Mouse (Mus musculus) stomach, postnatal 0 days (tissue): ENCODE data around the gene Wipi1. TPM values are rescaled to one million over a fixed set of nuclear protein-coding genes. Genes with fewer than 3 reads are reported as not detected.

Experiments used
- ATAC-seq: fragments of 200-750 bp; cut with Nextera tagmentation; 2 replicates; pipeline ENCODE4 v1.8.0; 2017; ENCODE audit not compliant: low FRiP score, low TSS enrichment
- DNase-seq: peaks from one replicate; pipeline ENCODE4 v3.0.0-alpha.2; 2016; ENCODE audit warnings: low spot score
- H3K27ac ChIP-seq: fragments of 300-500 bp; sonication (generic); replicated peaks from 2 replicates; pipeline ENCODE4 v1.5.1; 2014; ENCODE audit warnings: mild to moderate bottlenecking, control low read depth
- H3K27me3 ChIP-seq: fragments of 300-500 bp; sonication (generic); 2 replicates; pipeline ENCODE4 v1.6.1; 2014; ENCODE audit warnings: low read length; ENCODE audit not compliant: control insufficient read depth, insufficient read depth
- H3K36me3 ChIP-seq: fragments of 300-500 bp; sonication (generic); 2 replicates; pipeline ENCODE4 v1.6.1; 2014; ENCODE audit warnings: low read length, mixed read lengths; ENCODE audit not compliant: control insufficient read depth, insufficient read depth
- H3K4me1 ChIP-seq: fragments of 300-500 bp; sonication (generic); replicated peaks from 2 replicates; pipeline ENCODE4 v1.6.1; 2014; ENCODE audit warnings: antibody characterized with exemption; ENCODE audit not compliant: control insufficient read depth, insufficient read depth
- H3K4me2 ChIP-seq: fragments of 300-500 bp; sonication (generic); replicated peaks from 2 replicates; pipeline ENCODE4 v1.6.1; 2014; ENCODE audit warnings: low read depth, mild to moderate bottlenecking, control low read depth, moderate library complexity
- H3K4me3 ChIP-seq: fragments of 300-500 bp; sonication (generic); 2 replicates; pipeline ENCODE4 v1.5.1; 2014; ENCODE audit warnings: low read depth, low read length, control low read depth
- H3K9ac ChIP-seq: fragments of 300-500 bp; sonication (generic); 2 replicates; pipeline ENCODE4 v1.6.1; 2014; ENCODE audit warnings: mild to moderate bottlenecking, low read length, control low read depth, mixed read lengths
- H3K9me3 ChIP-seq: fragments of 300-500 bp; sonication (generic); 2 replicates; pipeline ENCODE4 v1.6.1; 2016; ENCODE audit warnings: low read length; ENCODE audit not compliant: control insufficient read depth
- CTCF ChIP-seq: IDR thresholded peaks from 2 replicates; pipeline ENCODE4 v1.5.1; 2016; ENCODE audit warnings: antibody characterized with exemption, low read depth, mild to moderate bottlenecking, moderate library complexity
- EP300 ChIP-seq: optimal IDR thresholded peaks from 2 replicates; pipeline ENCODE3; 2016; ENCODE audit warnings: antibody characterized with exemption
- WGBS: fragments of 180-500 bp; shearing (Covaris S2); extraction: QIAGEN DNeasy Blood & Tissue Kit; methylation state at CpG from one replicate; pipeline ENCODE4 v1.1.7; 2014; 5-methylcytosine and 5-hydroxymethylcytosine counted together
- polyA plus RNA-seq: library from polyadenylated mRNA; unstranded; fragments of >200 nt; fragmentation: Nextera tagmentation; extraction: Ambion mirVana; gene quantifications from 2 replicates; pipeline ENCODE4 v1.2.1, GENCODE M21; 2015

Wipi1 gene
- polyA plus RNA-seq, 1 experiment from 2014 or later, result 40.5 TPM

- WGBS, result 90% methylated on average over 11 of the region's 11 CpGs
- TF ChIP-seq CTCF, result no peak
- no peak for TF ChIP-seq EP300
These were observed 39.7 kb downstream of the Wipi1 start for GRCm38 (mm10) chr11:109572051-109572450.

GRCm38 (mm10) chr11:109569809-109570208 is 42.0 kb downstream of the Wipi1 start:
- 67% methylated on average over 7 of the region's 7 CpGs for WGBS
- Histone ChIP-seq H3K27ac (no peak overlapping the region), H3K4me3 (no peak overlapping the region), H3K4me2 (no peak overlapping the region), H3K9ac (no peak overlapping the region), H3K36me3 (no peaks in the 10 kb centered on the region), H3K4me1 (no peaks in the 10 kb centered on the region), H3K27me3 (no peaks in the 10 kb centered on the region), H3K9me3 (no peaks in the 10 kb centered on the region)
- DNase-seq (no peak), ATAC-seq (no peak)
- no peak for TF ChIP-seq CTCF
- no peak for TF ChIP-seq EP300

More at GRCm38 (mm10) chr11:109572051-109572450, 39.7 kb downstream of the Wipi1 start:
- Histone ChIP-seq H3K9ac (no peak overlapping the region), H3K4me2 (no peak overlapping the region), H3K36me3 (peaks cover 4% of the 10 kb centered on the region; the same call in 1 of the 2 replicates), H3K9me3 (no peaks in the 10 kb centered on the region), H3K4me1 (no peaks in the 10 kb centered on the region), H3K27me3 (no peaks in the 10 kb centered on the region), H3K4me3 (no peak overlapping the region), H3K27ac (no peak overlapping the region)
- DNase-seq (no peak), ATAC-seq (no peak)

GRCm38 (mm10) chr11:109569007-109569618 is 42.7 kb downstream of the Wipi1 start:
- WGBS, result 66% methylated on average over 12 of the region's 12 CpGs
- TF ChIP-seq EP300, result no peak
- no peak for TF ChIP-seq CTCF
- Histone ChIP-seq H3K9ac (no peak overlapping the region), H3K9me3 (no peaks in the 10 kb centered on the region), H3K36me3 (no peaks in the 10 kb centered on the region), H3K4me1 (no peaks in the 10 kb centered on the region), H3K27ac (no peak overlapping the region), H3K4me3 (no peak overlapping the region), H3K27me3 (no peaks in the 10 kb centered on the region), H3K4me2 (no peak overlapping the region)
- DNase-seq (no peak), ATAC-seq (no peak)

- Histone ChIP-seq H3K4me2 (no peak overlapping the region), H3K27ac (no peak overlapping the region), H3K36me3 (no peaks in the 10 kb centered on the region), H3K4me3 (no peak overlapping the region), H3K9ac (no peak overlapping the region), H3K9me3 (no peaks in the 10 kb centered on the region), H3K27me3 (no peaks in the 10 kb centered on the region), H3K4me1 (no peaks in the 10 kb centered on the region)
- WGBS, result 80% methylated on average over 15 of the region's 15 CpGs
- no peak for TF ChIP-seq CTCF
- TF ChIP-seq EP300, result no peak
- no peak for ATAC-seq
- no peak for DNase-seq
These were observed 47.1 kb downstream of the Wipi1 start for GRCm38 (mm10) chr11:109564466-109565214.

GRCm38 (mm10) chr11:109563708-109564107 is 48.1 kb downstream of the Wipi1 start:
- no peak overlapping the region for H3K4me2 ChIP-seq
- no peak overlapping the region for H3K9ac ChIP-seq
- ATAC-seq, result no peak
- H3K36me3 ChIP-seq, result no peaks in the 10 kb centered on the region
- no peak for TF ChIP-seq CTCF
- no peak for TF ChIP-seq EP300
- H3K27ac ChIP-seq, result no peak overlapping the region
- H3K4me3 ChIP-seq, result no peak overlapping the region
- WGBS, result 68% methylated on average over 4 of the region's 4 CpGs
- no peaks in the 10 kb centered on the region for H3K27me3 ChIP-seq
- H3K9me3 ChIP-seq, result no peaks in the 10 kb centered on the region
- H3K4me1 ChIP-seq, result no peaks in the 10 kb centered on the region
- DNase-seq, result no peak

GRCm38 (mm10) chr11:109561445-109561844 is 50.3 kb downstream of the Wipi1 start:
- ATAC-seq (no peak), DNase-seq (no peak)
- H3K27ac ChIP-seq, result peak overlapping the region; percentile 30; the same call in 1 of the 2 replicates
- H3K9me3 ChIP-seq, result no peaks in the 10 kb centered on the region
- H3K9ac ChIP-seq, result no peak overlapping the region
- no peaks in the 10 kb centered on the region for H3K36me3 ChIP-seq
- WGBS, result 54% methylated on average over 3 of the region's 3 CpGs
- no peak overlapping the region for H3K4me2 ChIP-seq
- TF ChIP-seq CTCF (no peak), EP300 (no peak)
- no peaks in the 10 kb centered on the region for H3K4me1 ChIP-seq
- no peaks in the 10 kb centered on the region for H3K27me3 ChIP-seq
- no peak overlapping the region for H3K4me3 ChIP-seq
